ENCODE assay signal across 11 mouse cellular contexts in genomic region chr3:94718253-94718652, GRCm38 (mm10). TPM values are rescaled to one million over a fixed set of nuclear protein-coding genes. Genes with fewer than 3 reads are reported as not detected.
DNase-seq lines count a peak whose midpoint lies in the region; ATAC-seq and TF ChIP-seq lines count a peak whose summit lies in the region.
"Not testable (repeated sequence)": the region's sequence is repeated elsewhere in the genome, so short reads cannot be mapped to it uniquely, and the experiment has no call there.
"Had no signal": no experiment of that assay in that cellular context is flagged by ENCODE, and none has a peak within 500 bp of the region (broad histone marks: within the 10 kb centered on the region; RNA-seq: fewer than 3 reads in every experiment).

No protein-coding gene starts in this region.

- not testable (repeated sequence) for H3K27me3 ChIP-seq in embryonic facial prominence, embryonic 12.5 days; heart, embryonic 16.5 days (ENCODE audit: control insufficient read depth, insufficient read depth, low read length); intestine, embryonic 16.5 days (replicated peaks; ENCODE audit: control insufficient read depth, insufficient read depth, low read length); liver, embryonic 12.5 days (replicated peaks); liver, embryonic 16.5 days (ENCODE audit: control insufficient read depth, insufficient read depth, low read depth, low read length); lung, postnatal 0 days (replicated peaks; ENCODE audit: insufficient read depth, low read length)

- H3K27ac ChIP-seq in embryonic facial prominence, embryonic 12.5 days; heart, embryonic 16.5 days (ENCODE audit: low read length); intestine, embryonic 16.5 days (ENCODE audit: low read length); liver, embryonic 12.5 days; liver, embryonic 16.5 days (ENCODE audit: low read length); lung, postnatal 0 days (ENCODE audit: low read length): not testable (repeated sequence)

- TF ChIP-seq CTCF in lung, postnatal 0 days (IDR thresholded peaks at IDR 0.05), result not testable (repeated sequence)

- ATAC-seq in embryonic facial prominence, embryonic 12.5 days (ENCODE audit: insufficient number of reproducible peaks, insufficient read depth, low FRiP score, low TSS enrichment), result 0 out of 2 replicates have a peak, but pooled peaks have one; percentile 28
- peak; percentile 82 for ATAC-seq in heart, embryonic 16.5 days (replicated peaks; ENCODE audit: extremely low read depth, insufficient read depth, low FRiP score)
- ATAC-seq in intestine, embryonic 16.5 days, result peak; percentile 84
- peak; percentile 66; the same call in 1 of the 2 replicates for ATAC-seq in liver, embryonic 12.5 days
- peak; percentile 77 for ATAC-seq in liver, embryonic 16.5 days (ENCODE audit: low read depth)
- ATAC-seq in lung, postnatal 0 days, result peak; percentile 68

- not testable (repeated sequence) for H3K4me3 ChIP-seq in embryonic facial prominence, embryonic 12.5 days; heart, embryonic 16.5 days (ENCODE audit: low read length); intestine, embryonic 16.5 days (ENCODE audit: low read length); liver, embryonic 12.5 days; liver, embryonic 16.5 days (ENCODE audit: low read depth, low read length); lung, postnatal 0 days (ENCODE audit: low read depth, low read length)

- H3K36me3 ChIP-seq in embryonic facial prominence, embryonic 12.5 days; heart, embryonic 16.5 days (ENCODE audit: control insufficient read depth, insufficient read depth); intestine, embryonic 16.5 days (ENCODE audit: control insufficient read depth, insufficient read depth, low read length); liver, embryonic 12.5 days; liver, embryonic 16.5 days (ENCODE audit: control insufficient read depth, insufficient read depth); lung, postnatal 0 days (ENCODE audit: insufficient read depth, low read length): not testable (repeated sequence)

- 48% methylated on average over 1 of the region's 1 CpGs for WGBS in embryonic facial prominence, embryonic 12.5 days
- WGBS in heart, embryonic 16.5 days, result 17% methylated on average over 1 of the region's 1 CpGs
- WGBS in intestine, embryonic 16.5 days, result 11% methylated on average over 1 of the region's 1 CpGs
- 58% methylated on average over 1 of the region's 1 CpGs for WGBS in liver, embryonic 12.5 days (ENCODE audit: insufficient replicate concordance)
- WGBS in liver, embryonic 16.5 days (ENCODE audit: insufficient replicate concordance), result 57% methylated on average over 1 of the region's 1 CpGs
- 25% methylated on average over 1 of the region's 1 CpGs for WGBS in lung, postnatal 0 days

- DNase-seq in lung, postnatal 0 days (ENCODE audit: low spot score), result not testable (repeated sequence)

- not testable (repeated sequence) for H3K4me2 ChIP-seq in embryonic facial prominence, embryonic 12.5 days (replicated peaks); heart, embryonic 16.5 days (ENCODE audit: low read depth, low read length); intestine, embryonic 16.5 days (ENCODE audit: low read depth, low read length); liver, embryonic 12.5 days; liver, embryonic 16.5 days (ENCODE audit: low read depth, low read length); lung, postnatal 0 days (replicated peaks; ENCODE audit: low read depth, low read length)

- H3K9me3 ChIP-seq in embryonic facial prominence, embryonic 12.5 days; heart, embryonic 16.5 days (replicated peaks; ENCODE audit: control insufficient read depth, low read length); intestine, embryonic 16.5 days (ENCODE audit: control insufficient read depth, low read length); liver, embryonic 12.5 days (replicated peaks); liver, embryonic 16.5 days (replicated peaks; ENCODE audit: control insufficient read depth, low read length); lung, postnatal 0 days (ENCODE audit: low read length): not testable (repeated sequence)

- H3K4me1 ChIP-seq in embryonic facial prominence, embryonic 12.5 days; heart, embryonic 16.5 days (ENCODE audit: control insufficient read depth, insufficient read depth, low read length); intestine, embryonic 16.5 days (ENCODE audit: control insufficient read depth, insufficient read depth, low read length); liver, embryonic 12.5 days; liver, embryonic 16.5 days (ENCODE audit: control insufficient read depth, low read depth, low read length); lung, postnatal 0 days (ENCODE audit: insufficient read depth, low read depth, low read length): not testable (repeated sequence)

- not testable (repeated sequence) for TF ChIP-seq EP300 in lung, postnatal 0 days (IDR thresholded peaks at IDR 0.05)

- not testable (repeated sequence) for H3K9ac ChIP-seq in embryonic facial prominence, embryonic 12.5 days; heart, embryonic 16.5 days (ENCODE audit: low read length); intestine, embryonic 16.5 days (ENCODE audit: low read depth, low read length); liver, embryonic 12.5 days; liver, embryonic 16.5 days (ENCODE audit: low read depth, low read length); lung, postnatal 0 days (replicated peaks; ENCODE audit: low read depth)

RNA-seq across cellular contexts. Expression of gene Selenbp2, which starts 24.9 kb away (rescaled TPM):
- polyA plus RNA-seq in embryonic facial prominence, embryonic 12.5 days (2016; fragmentation: Nextera tagmentation; extraction: Ambion mirVana), result 0.42 TPM in 1 of 2 replicates, not detected in the other
- 4.0 and 4.3 TPM in 2 replicates for polyA plus RNA-seq in heart, embryonic 16.5 days (2015; fragmentation: Nextera tagmentation; extraction: Ambion mirVana)
- polyA plus RNA-seq in intestine, embryonic 16.5 days (2015; fragmentation: Nextera tagmentation; extraction: Ambion mirVana), result 7.0 and 7.1 TPM in 2 replicates
- polyA plus RNA-seq in liver, embryonic 12.5 days (2016; fragmentation: Nextera tagmentation; extraction: Ambion mirVana), result 3.0 and 3.3 TPM in 2 replicates
- polyA plus RNA-seq in liver, embryonic 16.5 days (2015; fragmentation: Nextera tagmentation; extraction: Ambion mirVana), result 93.0 and 115 TPM in 2 replicates
- 7.8 and 8.5 TPM in 2 replicates for polyA plus RNA-seq in lung, postnatal 0 days (2015; fragmentation: Nextera tagmentation; extraction: Ambion mirVana)
- polyA plus RNA-seq: activated CD4-positive, CD25-positive, alpha-beta regulatory T cell, adult 4 months; C2C12; cortical plate, adult 2 months; forebrain, embryonic 16.5 days; frontal cortex, adult 2 months had no signal

RNA-seq across cellular contexts. Expression of gene Tuft1, which starts 59.6 kb away (rescaled TPM):
- polyA plus RNA-seq in embryonic facial prominence, embryonic 12.5 days (2016; fragmentation: Nextera tagmentation; extraction: Ambion mirVana), result 4.3 and 4.4 TPM in 2 replicates
- 6.4 and 7.0 TPM in 2 replicates for polyA plus RNA-seq in heart, embryonic 16.5 days (2015; fragmentation: Nextera tagmentation; extraction: Ambion mirVana)
- polyA plus RNA-seq in intestine, embryonic 16.5 days (2015; fragmentation: Nextera tagmentation; extraction: Ambion mirVana), result 11.6 and 12.5 TPM in 2 replicates
- 5.4 and 7.5 TPM in 2 replicates for polyA plus RNA-seq in liver, embryonic 12.5 days (2016; fragmentation: Nextera tagmentation; extraction: Ambion mirVana)
- polyA plus RNA-seq in liver, embryonic 16.5 days (2015; fragmentation: Nextera tagmentation; extraction: Ambion mirVana), result 13.2 and 13.3 TPM in 2 replicates
- polyA plus RNA-seq in lung, postnatal 0 days (2015; fragmentation: Nextera tagmentation; extraction: Ambion mirVana), result 16.9 and 19.5 TPM in 2 replicates

Comparison
In these comparisons a context has a peak if more than half of its experiments do, and no peak if none do; other contexts are left out.
1. ATAC-seq: peak in every context shown above with its lines; median percentile 84 in intestine, embryonic 16.5 days; 82 in heart, embryonic 16.5 days; 77 in liver, embryonic 16.5 days; 68 in lung, postnatal 0 days; 66 in liver, embryonic 12.5 days; 28 in embryonic facial prominence, embryonic 12.5 days.